Mouse (Mus musculus): Measurements from ENCODE around the gene Ankrd63.

DNA sequence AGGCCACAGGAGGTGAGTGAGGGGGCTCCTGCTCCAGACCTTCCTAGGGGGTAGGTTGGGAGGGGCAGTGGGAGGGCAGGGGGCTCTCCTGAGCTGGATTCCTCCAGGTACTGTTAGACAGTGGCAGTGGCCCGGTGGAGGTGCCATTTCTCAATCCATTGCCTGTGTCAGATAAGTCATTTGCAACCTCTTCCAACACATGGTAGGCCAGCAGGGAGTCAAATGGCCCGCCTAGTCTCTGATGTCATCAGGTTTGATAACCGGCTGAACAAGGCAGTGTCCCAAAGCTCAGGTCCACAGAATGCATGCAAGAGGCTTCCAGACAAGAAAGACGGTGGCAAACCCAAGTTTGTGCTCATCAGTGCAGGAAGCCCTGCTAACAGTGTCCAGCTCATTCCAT is 25.9 kb downstream of the Ankrd63 start:
- TF ChIP-seq CTCF (IDR thresholded peaks at IDR 0.05; ENCODE audit: low read depth) (no peak), EP300 (optimal IDR thresholded peaks at IDR 0.05) (no peak)

Measured in stomach, postnatal 0 days (tissue).